Comparison of ENCODE assay signal across 9 mouse cellular contexts in genomic region chr1:136739486-136739885, GRCm38 (mm10).
A peak's percentile ranks its signal among the peaks of the same experiment; 100 is the strongest.
DNase-seq lines count a peak whose midpoint lies in the region; ATAC-seq and TF ChIP-seq lines count a peak whose summit lies in the region.
"Had no signal": no experiment of that assay in that cellular context is flagged by ENCODE, and none has a peak within 500 bp of the region (broad histone marks: within the 10 kb centered on the region; RNA-seq: fewer than 3 reads in every experiment).

No protein-coding gene starts in this region.

- peak; percentile 75 for TF ChIP-seq CTCF in lung, postnatal 0 days (IDR thresholded peaks at IDR 0.05)
- no peak; the same call in 1 of the 2 replicates for TF ChIP-seq CTCF in thymus, adult 2 months (IDR thresholded peaks at IDR 0.05; ENCODE audit: borderline replicate concordance, control insufficient read depth, extremely low read depth, insufficient read depth, low read length, poor library complexity)

- H3K9me3 ChIP-seq in midbrain, embryonic 10.5 days (replicated peaks): no peaks in the 10 kb centered on the region
- H3K9me3 ChIP-seq in midbrain, embryonic 14.5 days (ENCODE audit: control insufficient read depth, low read length): no peaks in the 10 kb centered on the region
- no peaks in the 10 kb centered on the region for H3K9me3 ChIP-seq in lung, postnatal 0 days (ENCODE audit: low read length)
- H3K9me3 ChIP-seq: neural tube, embryonic 13.5 days had no signal

- no peak for TF ChIP-seq EP300 in lung, postnatal 0 days (IDR thresholded peaks at IDR 0.05)

- no peak for TF ChIP-seq POLR2A in thymus, adult 2 months (IDR thresholded peaks at IDR 0.05; ENCODE audit: control insufficient read depth, extremely low read depth, insufficient read depth, low read length, poor library complexity)

- DNase-seq in midbrain, embryonic 10.5 days (ENCODE audit: low spot score): peak; percentile 38
- no peak for DNase-seq in midbrain, embryonic 14.5 days
- peak; percentile 38 for DNase-seq in WW6 (ENCODE audit: low read depth, low spot score)
- DNase-seq in fibroblast of lung, adult 2 months (ENCODE audit: low read depth): peak; percentile 34
- peak; percentile 26 for DNase-seq in kidney, postnatal 14 days
- DNase-seq in lung, postnatal 0 days (ENCODE audit: low spot score): peak; percentile 28
- DNase-seq in thymus, adult 2 months: peak; percentile 72
- no peak for DNase-seq in Muller cell, postnatal 12 days (ENCODE audit: inconsistent ontology term)

- ATAC-seq in midbrain, embryonic 14.5 days (ENCODE audit: low FRiP score, low TSS enrichment): no peak
- ATAC-seq in lung, postnatal 0 days: no peak

- WGBS in midbrain, embryonic 10.5 days: 78% methylated on average over 5 of the region's 5 CpGs
- 78% methylated on average over 5 of the region's 5 CpGs for whole genome bisulfite sequencing in midbrain, embryonic 14.5 days
- WGBS in lung, postnatal 0 days: 72% methylated on average over 5 of the region's 5 CpGs
- WGBS in thymus, adult 2 months: 65% methylated on average over 5 of the region's 5 CpGs

- H3K9ac ChIP-seq in midbrain, embryonic 14.5 days (replicated peaks; ENCODE audit: low read length): no peak overlapping the region
- H3K9ac ChIP-seq in lung, postnatal 0 days (replicated peaks; ENCODE audit: low read depth): no peak overlapping the region
- H3K9ac ChIP-seq: neural tube, embryonic 13.5 days had no signal

- H3K4me1 ChIP-seq in midbrain, embryonic 10.5 days: peaks cover 4% of the 10 kb centered on the region; the same call in 1 of the 2 replicates
- no peaks in the 10 kb centered on the region for H3K4me1 ChIP-seq in midbrain, embryonic 14.5 days (ENCODE audit: control insufficient read depth, insufficient read depth, low read length)
- no peaks in the 10 kb centered on the region for H3K4me1 ChIP-seq in lung, postnatal 0 days (ENCODE audit: insufficient read depth, low read depth, low read length)
- no peaks in the 10 kb centered on the region for H3K4me1 ChIP-seq in thymus, adult 2 months (replicated peaks; ENCODE audit: control insufficient read depth, insufficient read depth, low read length)
- H3K4me1 ChIP-seq: neural tube, embryonic 13.5 days had no signal

- H3K4me2 ChIP-seq in midbrain, embryonic 14.5 days (ENCODE audit: low read length): no peak overlapping the region
- no peak overlapping the region for H3K4me2 ChIP-seq in lung, postnatal 0 days (replicated peaks; ENCODE audit: low read depth, low read length)
- H3K4me2 ChIP-seq: neural tube, embryonic 13.5 days had no signal

- H3K4me3 ChIP-seq in midbrain, embryonic 10.5 days: no peak overlapping the region
- H3K4me3 ChIP-seq in midbrain, embryonic 14.5 days (replicated peaks; ENCODE audit: low read depth, low read length): no peak overlapping the region
- H3K4me3 ChIP-seq in lung, postnatal 0 days (ENCODE audit: low read depth, low read length): no peak overlapping the region
- no peak overlapping the region for H3K4me3 ChIP-seq in thymus, adult 2 months (ENCODE audit: control insufficient read depth, insufficient read depth, low read length)
- H3K4me3 ChIP-seq: neural tube, embryonic 13.5 days had no signal

- H3K27me3 ChIP-seq in midbrain, embryonic 10.5 days (ENCODE audit: low read depth, poor library complexity, severe bottlenecking): no peaks in the 10 kb centered on the region
- H3K27me3 ChIP-seq in midbrain, embryonic 14.5 days (ENCODE audit: control insufficient read depth, insufficient read depth, low read length): no peaks in the 10 kb centered on the region
- no peaks in the 10 kb centered on the region for H3K27me3 ChIP-seq in lung, postnatal 0 days (replicated peaks; ENCODE audit: insufficient read depth, low read length)
- H3K27me3 ChIP-seq in thymus, adult 2 months (ENCODE audit: control insufficient read depth, insufficient read depth, low read length): no peaks in the 10 kb centered on the region
- H3K27me3 ChIP-seq: neural tube, embryonic 13.5 days had no signal

- H3K36me3 ChIP-seq in midbrain, embryonic 10.5 days: no peaks in the 10 kb centered on the region
- H3K36me3 ChIP-seq in midbrain, embryonic 14.5 days (ENCODE audit: control insufficient read depth, insufficient read depth, low read length): no peaks in the 10 kb centered on the region
- no peaks in the 10 kb centered on the region for H3K36me3 ChIP-seq in lung, postnatal 0 days (ENCODE audit: insufficient read depth, low read length)
- H3K36me3 ChIP-seq in thymus, adult 2 months (ENCODE audit: control insufficient read depth, insufficient read depth, low read length): no peaks in the 10 kb centered on the region
- H3K36me3 ChIP-seq: neural tube, embryonic 13.5 days had no signal

- no peak overlapping the region for H3K27ac ChIP-seq in midbrain, embryonic 10.5 days (replicated peaks)
- no peak overlapping the region for H3K27ac ChIP-seq in midbrain, embryonic 14.5 days (replicated peaks; ENCODE audit: low read depth, low read length)
- no peak overlapping the region for H3K27ac ChIP-seq in lung, postnatal 0 days (ENCODE audit: low read length)
- no peak overlapping the region for H3K27ac ChIP-seq in thymus, adult 2 months (ENCODE audit: control insufficient read depth, insufficient read depth, low read length)
- H3K27ac ChIP-seq: neural tube, embryonic 13.5 days had no signal

Comparison
In these comparisons a context has a peak if more than half of its experiments do, and no peak if none do; other contexts are left out.
1. DNase-seq: peak in midbrain, embryonic 10.5 days (single experiment), WW6 (single experiment), fibroblast of lung, adult 2 months (single experiment), kidney, postnatal 14 days (single experiment), lung, postnatal 0 days (single experiment) and thymus, adult 2 months (single experiment); none in midbrain, embryonic 14.5 days (single experiment) and Muller cell, postnatal 12 days (single experiment).